Mouse (Mus musculus) adrenal gland (tissue): ENCODE measurements around the gene Naa35.

Source experiments
- intact Hi-C: fragments of 180-260 bp; cut with DNase I; formaldehyde crosslinking; loops from one replicate; pipeline ENCODE4 v1.15.1; 2025

Gene Naa35

DNA sequence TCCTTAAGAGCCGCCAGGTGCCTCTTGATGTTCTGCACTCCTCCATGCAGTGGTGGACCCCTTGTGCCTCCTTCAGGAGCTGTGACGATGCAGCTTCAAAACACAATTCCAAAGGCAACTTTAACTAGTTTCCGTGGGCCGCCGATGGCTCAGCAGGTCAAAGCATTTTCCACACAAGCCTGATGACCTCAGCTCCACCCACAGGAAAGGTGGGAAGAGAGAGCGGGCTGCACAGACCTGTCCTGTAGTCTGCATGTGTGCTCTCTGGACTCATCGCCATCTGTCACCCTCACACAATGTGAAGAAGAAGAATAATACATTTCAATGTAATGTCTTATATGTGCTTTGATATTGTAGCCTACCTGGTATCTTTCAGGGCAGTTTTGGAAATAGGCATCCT is 41.7 kb downstream of the Naa35 start:
- intact Hi-C loops = no loop called here

DNA sequence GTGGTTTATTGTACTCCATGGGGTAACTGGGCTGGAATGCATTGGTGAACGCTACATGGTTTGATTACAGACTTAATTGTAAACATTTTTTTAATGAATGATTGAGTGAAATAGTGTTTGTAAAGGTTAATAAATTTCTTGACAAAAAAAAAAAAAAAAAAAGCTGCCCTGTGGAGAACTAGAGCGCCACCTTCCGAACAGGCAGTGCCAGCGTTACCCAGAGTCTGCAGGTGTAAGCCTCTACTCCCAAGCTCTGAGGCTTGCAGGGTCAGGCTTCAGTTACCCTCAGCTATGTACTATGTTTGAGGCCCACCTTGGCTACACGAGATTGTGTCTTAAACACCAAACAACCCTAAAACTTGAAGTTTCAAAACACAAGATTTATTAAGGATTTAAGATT is 49.6 kb downstream of the Naa35 start:
- intact Hi-C loops = no loop called here

DNA sequence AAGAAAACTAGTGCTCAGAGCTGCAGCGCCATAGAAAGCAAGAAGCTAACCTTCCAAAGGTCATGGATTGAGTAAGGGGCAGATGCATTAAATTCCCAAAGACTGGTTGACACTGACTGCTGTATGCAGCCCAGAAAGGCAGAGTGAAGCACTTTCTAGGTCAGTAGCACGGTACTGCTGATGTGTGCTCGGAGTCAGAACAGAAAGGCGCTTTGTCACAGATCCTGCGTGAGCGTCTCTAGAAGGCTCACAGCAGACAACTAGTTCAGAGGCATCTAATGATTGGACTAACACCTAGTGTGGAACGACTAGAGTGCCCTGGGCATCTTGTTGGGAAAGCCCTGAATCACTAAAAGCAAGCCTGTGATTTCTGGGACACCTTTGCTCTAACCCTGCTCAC is 52.7 kb downstream of the Naa35 start:
- intact Hi-C loops = no loop called here

DNA sequence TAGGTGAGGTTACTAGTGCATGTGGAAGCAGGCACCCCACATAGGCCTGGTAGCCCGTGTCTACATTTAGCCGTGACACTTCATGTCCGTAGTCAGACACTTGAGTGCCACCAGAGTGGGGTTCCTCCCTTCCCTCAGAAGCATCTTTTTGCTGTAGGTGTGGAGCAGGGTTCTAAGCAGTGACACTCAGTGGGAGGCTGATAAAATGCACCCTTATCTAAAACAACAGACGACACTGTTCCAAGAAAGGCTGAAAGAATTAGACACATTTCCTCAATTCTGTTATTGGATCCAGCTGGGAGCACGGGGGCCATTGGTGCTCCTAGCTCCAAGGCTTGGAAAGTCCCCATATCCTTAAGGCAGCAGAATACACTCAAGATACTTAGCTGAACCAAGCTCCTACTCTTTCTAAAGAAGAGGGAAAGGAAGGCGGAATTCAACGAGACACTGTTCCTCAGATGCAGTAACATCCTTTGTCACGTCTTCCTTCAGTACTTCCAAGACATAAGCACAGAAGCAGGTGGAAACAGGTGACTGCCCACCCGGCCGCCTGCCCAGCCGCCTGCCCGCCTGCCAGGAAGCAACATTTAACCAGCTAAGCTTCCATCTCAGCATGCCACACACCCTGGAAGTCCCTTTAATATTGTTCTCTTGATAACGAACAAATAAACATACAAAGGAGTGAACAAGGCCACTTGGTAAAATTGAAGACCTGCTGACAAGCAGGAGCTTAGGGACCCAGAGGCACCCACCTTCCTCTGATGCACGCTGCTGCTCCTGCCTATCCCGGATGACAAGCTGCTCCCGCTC is 54.5 kb downstream of the Naa35 start:
- intact Hi-C loops = loop anchor here (10.0 kb wide), 1 partner anchor 85 kb away; no protein-coding TSS in a partner anchor

DNA sequence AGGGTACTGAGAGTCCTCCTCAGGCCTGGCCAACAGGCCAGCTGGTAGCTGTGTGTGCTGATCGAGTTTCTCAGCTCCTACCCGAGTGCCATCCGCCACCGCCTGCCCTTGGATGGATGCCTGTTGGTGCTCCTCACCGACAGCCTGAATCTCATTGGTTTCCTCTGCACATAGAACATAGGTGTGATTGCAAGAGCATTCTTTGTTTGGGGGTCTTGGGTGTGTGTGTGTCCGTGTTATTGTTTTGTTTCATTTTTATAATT is 55.0 kb downstream of the Naa35 start:
- intact Hi-C loops = loop anchor here (10.0 kb wide), 1 partner anchor 85 kb away; no protein-coding TSS in a partner anchor

DNA sequence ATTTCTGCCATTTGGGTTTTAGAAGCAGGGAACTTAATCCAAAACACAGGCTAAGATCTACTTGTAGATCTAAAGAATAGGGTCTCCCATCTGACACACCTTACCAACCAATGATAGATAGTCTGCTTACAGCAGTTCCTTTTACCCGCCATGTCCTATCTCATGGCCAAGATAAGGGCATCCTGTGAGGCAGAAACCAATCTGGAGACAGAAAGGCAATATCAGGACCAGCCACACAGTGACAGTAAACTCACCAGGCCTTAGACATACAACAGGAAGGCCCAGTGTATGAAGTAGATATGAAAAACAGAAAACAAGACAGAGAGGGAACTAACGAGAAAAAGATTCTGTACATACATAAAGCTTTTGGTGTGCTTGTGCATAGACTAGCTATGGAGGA is 57.8 kb downstream of the Naa35 start:
- intact Hi-C loops = loop anchor here (10.0 kb wide), 1 partner anchor 82 kb away; no protein-coding TSS in a partner anchor

DNA sequence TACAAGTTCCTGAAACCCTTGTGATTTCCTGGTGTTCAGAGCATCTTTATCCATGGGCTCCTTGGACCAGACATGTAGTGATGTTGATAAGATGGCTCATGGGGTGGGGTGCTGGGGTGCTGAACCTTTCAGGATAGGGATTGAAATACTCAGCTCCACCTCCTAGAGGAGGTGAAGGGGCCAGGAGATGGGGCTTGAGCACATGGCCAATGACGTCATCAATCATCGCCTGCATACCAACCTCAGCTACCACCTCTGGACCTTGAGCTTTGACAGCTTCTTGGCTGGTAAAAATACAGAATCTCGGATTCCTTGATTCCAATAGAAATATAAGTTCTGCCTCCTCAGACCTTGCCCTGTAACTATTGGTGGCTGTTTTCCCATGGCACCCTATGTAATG is 60.4 kb downstream of the Naa35 start:
- intact Hi-C loops = loop anchor here (10.0 kb wide), 1 partner anchor 79 kb away; no protein-coding TSS in a partner anchor

DNA sequence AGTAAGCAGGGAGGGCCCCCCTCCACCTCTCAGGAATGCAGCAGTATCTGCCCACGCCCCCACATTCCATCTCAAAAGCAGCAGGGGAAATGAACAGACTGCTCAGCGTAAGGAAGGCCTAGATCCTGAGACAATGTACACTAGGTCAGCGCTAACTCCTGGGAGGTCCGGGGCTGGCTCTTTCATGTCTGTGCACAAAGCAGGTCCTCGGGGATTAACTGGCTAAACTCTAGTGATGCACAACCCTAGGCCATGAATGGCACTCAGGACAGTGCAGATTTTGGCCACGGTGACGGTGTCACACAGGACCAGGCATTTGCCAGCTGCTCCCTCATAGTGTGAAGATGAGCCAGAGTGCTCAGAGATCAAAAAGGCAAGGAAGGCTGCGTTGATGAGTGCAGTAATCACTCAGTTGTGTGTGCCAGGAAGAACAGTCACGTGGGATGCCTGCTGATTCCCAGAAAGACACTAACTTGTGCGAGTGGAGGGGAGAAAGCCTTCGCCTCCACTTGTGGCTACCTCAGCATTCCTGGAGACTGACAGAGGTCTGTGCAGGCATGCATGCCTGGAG is 61.7 kb downstream of the Naa35 start:
- intact Hi-C loops = loop anchor here (10.0 kb wide), 1 partner anchor 78 kb away; no protein-coding TSS in a partner anchor

DNA sequence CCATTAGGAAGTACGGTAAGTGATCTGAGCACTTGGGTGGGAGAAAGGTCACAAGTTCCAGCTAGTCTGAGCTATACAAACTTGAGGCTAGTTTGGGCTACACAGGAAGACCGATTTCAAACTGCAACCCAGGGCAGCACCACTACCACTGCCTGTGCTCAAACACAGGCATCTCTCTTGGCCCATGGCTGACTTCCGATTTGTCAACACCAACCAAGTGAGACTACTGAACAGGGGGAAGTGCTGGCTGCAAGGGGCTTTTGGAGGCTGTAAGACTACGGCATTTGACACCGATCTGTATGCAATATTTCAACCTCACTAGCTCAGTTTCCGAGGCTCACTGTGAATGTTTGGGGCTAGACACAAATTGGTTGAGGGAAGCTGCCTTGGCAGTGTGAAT is 62.4 kb downstream of the Naa35 start:
- intact Hi-C loops = loop anchor here (10.0 kb wide), 1 partner anchor 77 kb away; no protein-coding TSS in a partner anchor

DNA sequence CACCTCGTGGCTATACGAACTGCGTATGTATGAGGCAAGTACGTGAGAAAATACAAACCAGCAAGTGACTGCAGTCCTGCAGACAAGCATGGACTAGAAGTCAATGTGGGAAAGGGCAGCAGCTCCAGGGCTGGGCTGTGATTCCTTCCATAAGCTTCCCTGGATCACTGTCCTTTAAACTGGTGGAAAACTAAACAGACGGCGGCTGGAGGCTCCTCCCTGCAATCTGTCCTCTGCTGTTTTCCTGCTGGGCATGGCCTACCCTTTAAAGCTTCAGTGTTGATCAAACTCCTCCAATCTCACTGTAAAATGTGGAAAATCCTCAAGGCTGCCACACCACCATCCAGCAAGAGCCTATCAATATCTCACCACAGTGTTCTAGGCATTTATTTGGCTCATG is 63.5 kb downstream of the Naa35 start:
- intact Hi-C loops = loop anchor here (10.0 kb wide), 1 partner anchor 76 kb away; no protein-coding TSS in a partner anchor

DNA sequence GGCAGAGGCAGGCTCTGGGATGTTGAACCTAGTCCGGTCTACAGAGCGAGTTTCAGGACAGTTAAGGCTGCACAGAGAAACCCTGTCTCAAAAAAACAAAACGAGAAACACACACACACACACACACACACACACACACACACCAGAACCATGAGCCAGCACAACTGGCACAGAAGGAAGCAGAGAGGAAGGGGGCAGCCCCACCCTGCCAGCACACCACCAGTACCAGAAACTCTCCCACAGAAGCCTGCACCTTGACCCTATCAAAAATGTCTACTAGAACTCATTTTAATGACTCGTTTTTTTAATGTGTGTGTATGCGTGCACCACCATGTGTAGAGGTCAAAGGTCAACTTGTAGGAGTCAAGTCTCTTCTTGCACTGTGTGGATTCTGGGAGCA is 64.7 kb downstream of the Naa35 start:
- intact Hi-C loops = loop anchor here (10.0 kb wide), 1 partner anchor 75 kb away; no protein-coding TSS in a partner anchor

DNA sequence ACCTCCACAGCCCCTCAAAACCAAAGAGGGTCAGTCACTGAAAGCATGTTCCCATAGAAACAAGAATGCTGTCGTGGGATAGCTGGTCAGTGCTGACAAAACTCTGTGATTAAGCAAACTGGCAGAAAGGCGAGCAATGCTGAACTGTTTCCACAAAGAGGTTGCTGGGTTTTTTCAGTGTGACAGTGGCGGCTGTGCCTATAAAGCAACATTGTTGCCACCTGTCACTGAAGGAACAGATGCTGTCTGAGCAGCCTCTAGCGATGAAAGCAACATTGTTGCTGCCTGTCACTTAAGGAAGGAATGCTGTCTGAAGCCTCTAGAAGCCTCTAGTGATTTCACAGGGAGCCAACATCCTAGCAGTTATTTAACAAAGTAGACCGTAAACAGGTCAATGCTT is 67.6 kb downstream of the Naa35 start:
- intact Hi-C loops = no loop called here

DNA sequence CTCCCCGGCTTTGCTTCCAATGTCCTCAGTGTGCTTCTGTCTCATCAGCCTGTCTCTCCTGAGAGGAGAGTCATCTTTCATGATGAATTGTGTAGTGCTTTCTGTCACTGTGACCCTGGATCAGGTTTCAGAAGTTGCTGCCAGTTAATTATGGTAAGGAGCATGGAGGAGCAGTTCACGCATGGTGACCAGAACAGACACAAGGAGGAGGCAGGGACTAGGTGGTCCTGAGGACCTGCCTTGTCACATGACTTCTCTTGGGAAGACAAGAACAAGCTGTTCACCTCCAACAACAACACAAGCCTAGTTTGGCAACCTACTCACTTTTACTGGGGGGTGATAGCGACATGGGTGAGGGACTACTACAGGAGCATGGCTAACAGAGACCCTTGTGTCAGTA is 68.1 kb downstream of the Naa35 start:
- intact Hi-C loops = no loop called here

DNA sequence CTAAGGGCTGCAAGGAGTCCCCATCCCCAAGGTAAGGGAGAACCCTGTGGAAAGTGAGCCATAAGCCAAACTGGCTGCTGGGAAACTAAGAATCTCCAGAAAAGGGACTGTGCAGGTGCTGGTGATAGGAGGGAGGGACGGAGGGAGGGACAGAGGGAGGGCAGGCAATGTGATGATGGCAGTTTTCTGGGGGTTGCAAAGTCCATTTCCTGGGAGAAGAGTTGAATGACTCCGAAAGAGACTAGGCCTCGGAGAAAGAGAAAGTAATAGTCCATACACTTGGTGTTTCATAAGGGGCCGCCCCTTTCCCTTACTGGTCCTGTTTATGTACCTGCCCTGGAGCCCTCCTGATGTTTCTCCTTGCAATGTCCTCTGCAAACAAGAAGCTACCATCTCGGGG is 69.4 kb downstream of the Naa35 start:
- intact Hi-C loops = no loop called here

DNA sequence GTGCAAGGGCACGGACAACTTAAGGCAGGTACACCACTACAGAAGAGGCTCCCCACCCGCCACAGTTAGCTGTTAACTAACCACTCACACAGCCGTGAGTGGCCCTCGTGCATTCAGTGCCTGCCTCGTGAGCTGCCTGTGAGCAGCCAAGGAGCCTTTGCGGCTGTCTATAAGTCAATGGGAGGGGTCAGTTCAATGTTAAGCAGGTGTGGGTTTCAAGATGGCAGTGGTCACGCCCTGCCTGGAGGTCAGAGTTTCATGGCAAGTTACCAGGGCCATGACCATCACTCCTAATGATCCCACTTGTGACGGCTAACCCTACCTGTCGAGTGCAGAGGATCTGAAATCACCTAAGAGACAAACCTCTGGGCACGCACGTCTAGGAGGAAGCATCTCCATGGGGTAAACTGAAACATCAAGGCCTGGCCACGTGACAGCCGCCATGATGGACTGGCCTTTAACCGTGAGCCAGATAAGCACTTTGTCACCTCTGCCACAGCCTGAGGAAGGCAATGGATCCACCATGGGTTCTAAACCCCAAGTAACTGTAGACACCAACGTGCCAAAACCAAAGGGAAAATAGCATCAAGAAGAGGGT is 70.8 kb downstream of the Naa35 start:
- intact Hi-C loops = no loop called here

DNA sequence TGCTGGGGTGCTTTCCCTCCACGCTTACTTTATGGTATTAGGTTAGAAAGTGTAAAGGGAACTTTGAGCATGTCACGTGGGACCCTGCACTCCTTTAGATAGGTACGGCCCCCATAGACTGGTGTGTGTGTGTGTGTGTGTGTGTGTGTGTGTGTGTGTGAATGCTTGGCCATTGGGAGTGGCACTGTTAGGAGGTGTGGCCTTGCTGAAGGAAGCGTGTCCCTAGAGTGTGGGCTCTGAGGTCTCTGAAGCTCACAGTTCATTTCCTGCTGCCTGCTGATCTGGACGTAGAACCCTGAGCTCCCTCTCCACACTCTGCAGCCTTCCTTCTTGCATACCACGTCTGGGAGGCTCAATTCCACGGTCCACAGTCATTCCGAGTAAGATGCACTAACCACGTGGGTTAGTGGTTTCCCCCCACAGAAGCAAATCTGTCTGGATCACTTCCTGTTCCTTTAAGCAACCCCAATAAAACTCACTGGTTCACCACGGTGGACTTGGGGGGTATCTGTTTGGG is 71.3 kb downstream of the Naa35 start:
- intact Hi-C loops = no loop called here

DNA sequence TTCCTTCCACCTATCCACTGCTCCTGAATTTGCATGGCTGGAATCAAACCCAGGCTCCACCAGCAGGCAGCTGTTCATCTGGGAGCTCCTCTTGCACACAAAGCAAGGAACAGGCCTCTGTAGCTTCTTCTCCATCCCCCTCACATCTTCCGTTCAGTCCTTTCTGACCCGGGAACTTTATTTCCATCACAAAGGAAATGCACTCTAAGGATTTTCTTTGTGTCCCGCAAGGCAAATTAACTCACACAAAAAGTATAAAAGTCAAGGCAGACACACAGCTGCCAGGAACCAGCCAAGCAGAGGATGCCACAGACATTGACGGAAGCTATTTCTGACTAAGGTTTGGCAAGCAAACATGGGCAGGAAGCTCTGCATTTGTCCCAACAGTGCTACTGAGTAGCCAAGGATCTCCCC is 71.9 kb downstream of the Naa35 start:
- intact Hi-C loops = no loop called here

DNA sequence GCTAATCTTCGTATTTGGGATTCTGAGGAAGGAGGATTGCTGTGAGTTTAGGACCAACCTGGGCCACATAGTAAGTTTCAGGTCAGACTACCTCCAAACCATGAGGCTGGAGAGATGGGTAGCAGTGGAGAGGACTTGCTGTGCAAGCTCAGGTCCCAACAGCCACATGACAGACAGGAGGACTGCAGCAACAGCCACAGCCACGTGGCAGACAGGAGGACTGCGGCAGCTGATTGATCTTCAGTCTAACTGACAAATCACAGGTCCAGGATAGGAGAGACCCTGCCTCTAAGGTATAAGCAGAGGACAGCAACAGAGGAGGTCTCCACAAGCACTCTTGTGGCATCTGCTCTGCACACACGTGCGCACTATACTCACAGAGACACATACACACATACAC is 72.7 kb downstream of the Naa35 start:
- intact Hi-C loops = no loop called here

DNA sequence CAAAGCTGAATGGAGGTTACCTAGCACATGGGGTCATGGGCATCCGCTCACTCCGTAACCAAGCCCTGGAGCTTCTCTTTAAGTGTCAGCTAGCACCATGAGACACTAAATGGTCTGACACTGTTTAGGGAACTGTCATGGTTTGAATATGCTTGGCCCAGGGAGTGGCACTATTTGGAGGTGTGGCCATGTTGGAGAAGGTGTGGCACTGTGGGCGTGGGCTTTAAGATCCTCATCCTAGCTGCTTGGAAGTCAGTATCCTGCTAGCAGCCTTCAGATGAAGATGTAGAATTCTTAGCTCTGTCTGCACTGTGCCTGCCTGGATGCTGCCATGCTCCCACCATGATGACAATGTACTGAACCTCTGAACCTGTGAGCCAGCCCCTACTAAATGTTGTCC is 75.3 kb downstream of the Naa35 start:
- intact Hi-C loops = no loop called here

DNA sequence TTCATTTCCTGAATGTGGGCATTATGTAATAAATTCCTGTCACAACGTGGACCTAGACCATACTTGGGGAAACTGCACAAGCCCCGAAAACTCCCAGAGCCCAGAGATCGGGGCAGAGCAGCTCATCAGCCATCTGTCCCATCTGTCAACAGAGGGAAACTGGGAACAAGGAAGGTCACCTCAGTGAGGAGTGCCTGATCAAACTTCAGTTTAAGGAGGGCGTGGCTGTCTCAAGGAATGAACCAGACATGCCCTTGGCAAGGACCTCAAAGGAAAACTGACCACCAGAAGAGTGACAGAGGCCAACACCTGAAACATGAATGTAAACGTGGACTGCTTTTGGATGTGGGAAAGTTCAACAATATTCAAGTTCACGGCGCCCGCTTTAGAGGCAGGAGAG is 76.3 kb downstream of the Naa35 start:
- intact Hi-C loops = no loop called here

DNA sequence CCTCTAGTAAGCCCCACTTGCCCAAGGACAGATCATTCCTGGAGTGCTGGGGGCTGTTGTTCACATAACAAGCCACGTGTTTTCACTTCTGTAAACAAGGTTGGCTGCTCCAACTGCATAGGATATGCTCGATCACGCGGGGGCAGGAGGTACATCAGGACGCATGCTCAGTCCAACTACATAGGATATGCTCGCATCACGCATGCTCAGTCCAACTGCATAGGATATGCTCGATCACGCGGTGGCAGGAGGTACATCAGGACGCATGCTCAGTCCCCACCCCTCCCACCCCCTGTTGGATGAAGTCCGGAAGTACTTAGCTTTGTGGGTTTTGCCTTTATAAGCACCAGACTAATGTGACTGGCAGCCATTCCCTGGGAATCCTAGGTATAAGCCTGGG is 76.9 kb downstream of the Naa35 start:
- intact Hi-C loops = no loop called here

DNA sequence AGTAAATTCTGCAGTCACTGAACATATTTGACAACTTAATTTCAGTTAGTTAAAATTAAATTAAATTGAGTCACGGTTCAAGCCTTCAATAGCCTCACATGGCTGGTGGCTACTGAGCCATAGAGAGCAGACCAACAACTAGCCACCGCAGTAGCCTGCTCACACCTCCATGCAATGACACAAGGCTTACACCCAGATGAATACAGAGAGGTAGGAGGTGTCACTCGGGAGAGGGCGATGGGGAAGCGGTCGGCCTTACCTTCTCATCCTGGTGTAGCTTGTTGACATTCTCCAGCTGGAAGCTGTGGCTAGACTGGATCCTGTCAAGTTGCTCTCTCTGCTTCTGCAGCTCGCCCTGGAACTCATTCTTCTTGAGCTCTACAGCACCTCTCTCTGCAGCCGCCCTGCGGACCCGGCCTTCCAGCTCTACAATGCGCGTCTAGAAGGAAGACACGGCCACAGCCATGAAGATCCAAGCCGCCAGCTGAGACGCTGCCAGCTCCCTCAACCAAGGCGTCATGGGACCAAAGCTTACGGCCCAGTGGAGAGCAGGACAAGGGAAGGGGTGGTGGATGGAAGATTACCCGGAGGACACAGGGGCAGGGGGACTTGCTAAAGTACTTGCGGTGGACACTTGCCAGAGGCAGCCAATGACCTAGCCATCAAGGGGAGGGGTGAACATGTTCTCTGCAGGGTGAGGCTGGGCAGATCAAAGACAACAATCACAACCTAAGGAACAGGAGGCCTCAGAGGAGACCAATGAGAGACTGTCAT is 79.1 kb downstream of the Naa35 start:
- intact Hi-C loops = no loop called here
